Mouse (Mus musculus) urinary bladder, postnatal 10 days (tissue): ENCODE measurements around the gene Olfr13.
"Not testable (repeated sequence)": the region's sequence is repeated elsewhere in the genome, so short reads cannot be mapped to it uniquely, and the experiment has no call there.

ENCODE experiments used
- DNase-seq: peaks from one replicate; pipeline ENCODE4 v3.0.0; 2022; ENCODE audit warnings: low spot score

Olfr13 gene

GRCm38 (mm10) chr6:43171840-43172239 is at the start of gene Olfr13:
Gene Olfr13, plus strand, starts transcription at chr6:43172140.
- DNase-seq, result no peak

GRCm38 (mm10) chr6:43146267-43146666 is 25.7 kb upstream of the Olfr13 start, which contains the start of gene Olfr237-ps1:
Gene Olfr237-ps1, plus strand, starts transcription at chr6:43146567.
- not testable (repeated sequence) for DNase-seq

GRCm38 (mm10) chr6:43159502-43159901 is 12.4 kb upstream of the Olfr13 start:
- no peak for DNase-seq

GRCm38 (mm10) chr6:43162982-43163381 is 9.0 kb upstream of the Olfr13 start, which contains the start of gene Olfr437:
Gene Olfr437, plus strand, starts transcription at chr6:43163282.
- DNase-seq, result no peak

- DNase-seq, result no peak
Measured at GRCm38 (mm10) chr6:43167246-43167645, 4.7 kb upstream of the Olfr13 start.

- no peak for DNase-seq
Measured at GRCm38 (mm10) chr6:43178129-43178528, 6.2 kb downstream of the Olfr13 start.

DNA sequence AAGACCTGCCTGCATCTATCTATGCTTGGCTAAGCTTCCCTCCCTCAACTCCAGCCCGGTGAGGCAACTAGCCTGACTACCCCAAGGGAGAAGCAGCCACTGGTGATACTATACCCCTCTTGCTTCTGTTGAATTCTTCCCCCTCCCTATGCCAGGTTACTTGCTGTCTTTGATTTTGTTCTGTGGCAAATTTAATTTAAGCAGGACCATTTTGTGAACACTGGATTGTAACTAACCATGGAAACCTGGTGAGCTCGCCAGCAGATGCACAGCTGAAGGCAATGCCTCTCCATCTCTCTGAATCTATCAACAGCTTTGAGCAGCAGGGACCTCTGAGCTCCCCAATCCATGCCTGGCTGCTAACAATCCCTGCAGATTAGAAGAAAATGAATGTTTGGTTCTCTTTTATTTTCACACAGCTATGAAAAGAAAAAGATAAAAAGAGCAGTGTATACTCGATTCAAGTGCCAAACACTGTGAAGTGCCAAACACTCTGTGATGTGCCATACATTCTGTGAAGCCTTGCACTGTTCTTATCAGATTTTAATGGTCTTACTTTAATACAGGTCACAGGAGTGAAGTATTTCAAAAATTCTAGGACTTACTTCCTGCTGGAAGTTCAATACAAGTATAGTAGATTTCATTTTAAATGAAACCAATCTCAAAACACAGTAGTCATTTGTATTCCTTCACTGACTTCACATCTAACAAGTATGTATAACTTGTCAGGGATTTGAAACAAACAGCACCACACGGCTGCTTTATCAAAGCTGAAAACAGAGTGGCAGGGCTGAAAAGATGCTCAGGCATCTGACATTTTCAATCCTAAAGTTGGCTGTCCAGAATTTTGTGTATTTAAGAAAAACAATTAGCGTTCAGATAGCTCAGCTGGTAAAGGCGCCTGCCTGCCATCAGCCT is 6.9 kb downstream of the Olfr13 start:
- no peak for DNase-seq

- no peak for DNase-seq
Measured at GRCm38 (mm10) chr6:43190986-43191385, 19.0 kb downstream of the Olfr13 start.

DNA sequence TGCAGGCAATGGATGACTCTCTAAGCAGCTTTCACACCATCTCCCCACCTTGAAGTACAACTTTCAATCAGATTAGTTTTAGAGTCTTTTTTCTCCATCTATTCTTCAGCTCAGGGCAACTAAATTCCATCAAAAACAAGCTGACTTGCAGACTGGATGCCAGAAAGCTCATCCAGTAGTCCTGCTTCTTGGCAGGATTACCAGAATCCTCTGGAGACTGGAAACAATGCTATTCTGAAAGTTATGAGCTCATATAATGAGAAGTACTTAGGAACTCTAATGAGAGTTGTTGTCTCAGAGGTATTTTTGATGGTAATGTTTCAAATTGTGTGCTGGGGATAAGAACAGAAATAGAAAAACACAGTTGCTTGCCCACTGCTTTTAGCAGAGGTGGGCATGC is 24.8 kb downstream of the Olfr13 start, which contains the start of gene Olfr435:
Olfr435 (plus strand) TSS at position 366 of the 400 bp plus-strand sequence.
- no peak for DNase-seq

GRCm38 (mm10) chr6:43198094-43198493 is 26.2 kb downstream of the Olfr13 start:
- DNase-seq, result no peak

DNA sequence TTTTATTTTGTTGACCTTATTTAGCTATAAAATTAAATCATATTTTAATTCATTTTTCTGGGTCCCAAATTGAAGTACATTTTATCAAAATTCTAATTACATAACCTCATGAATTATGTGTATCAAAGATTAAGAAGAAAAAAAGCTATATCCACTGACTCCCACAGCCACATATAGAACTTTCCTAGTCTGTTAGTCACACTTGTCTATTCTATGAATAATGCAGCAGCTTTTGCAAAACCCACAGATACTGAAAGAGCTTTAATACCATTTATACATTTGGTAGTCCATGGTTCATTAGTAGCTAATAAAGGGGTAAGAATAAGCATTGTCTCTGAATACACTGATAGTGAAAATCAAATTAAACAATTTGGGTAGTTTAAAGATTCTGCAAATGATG is 30.8 kb downstream of the Olfr13 start:
- no peak for DNase-seq

DNA sequence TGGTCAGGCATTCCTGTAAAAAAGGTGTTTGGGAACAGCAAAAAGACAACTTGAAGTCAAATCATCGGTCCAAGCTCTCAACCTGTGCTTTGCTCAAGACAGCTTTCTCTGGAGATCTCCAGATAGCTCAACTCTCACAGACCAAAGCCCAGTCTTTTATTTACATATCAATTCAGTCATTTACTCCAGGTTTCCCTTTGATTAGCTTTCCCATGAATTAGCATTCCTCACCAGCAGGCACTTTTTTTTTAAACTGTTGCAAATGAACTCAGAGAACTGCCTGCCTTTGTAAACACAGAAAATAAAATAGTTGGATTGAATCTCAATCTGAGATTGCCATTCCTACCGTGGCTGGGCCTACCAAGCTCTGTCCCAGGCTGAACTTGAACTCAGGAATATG is 33.4 kb downstream of the Olfr13 start:
- DNase-seq, result no peak

GRCm38 (mm10) chr6:43212873-43213272 is 40.9 kb downstream of the Olfr13 start, which contains the start of gene Olfr434:
Gene Olfr434, plus strand, starts transcription at chr6:43213021.
- DNase-seq, result not testable (repeated sequence)
